Mouse (Mus musculus): ENCODE measurements around the gene Tmem104.

Gene Tmem104

GRCm38 (mm10) chr11:115286201-115286993 is 99.1 kb downstream of the Tmem104 start:
- no peak for DNase-seq

GRCm38 (mm10) chr11:115287386-115287785 is 100.1 kb downstream of the Tmem104 start:
- DNase-seq, result peak; percentile 78

GRCm38 (mm10) chr11:115288305-115288704 is 101.0 kb downstream of the Tmem104 start:
- DNase-seq, result no peak

- no peak for DNase-seq
Measured at GRCm38 (mm10) chr11:115289885-115290284, 102.6 kb downstream of the Tmem104 start.

GRCm38 (mm10) chr11:115290314-115290713 is 103.0 kb downstream of the Tmem104 start:
- DNase-seq, result no peak

GRCm38 (mm10) chr11:115290919-115291318 is 103.6 kb downstream of the Tmem104 start:
- no peak for DNase-seq

- no peak for DNase-seq
Measured at GRCm38 (mm10) chr11:115291503-115291902, 104.2 kb downstream of the Tmem104 start.

GRCm38 (mm10) chr11:115292631-115293375 is 105.5 kb downstream of the Tmem104 start:
- no peak for DNase-seq

- DNase-seq, result no peak
Measured at GRCm38 (mm10) chr11:115295939-115296338, 108.7 kb downstream of the Tmem104 start.

Measured in layer of hippocampus, adult 9-11 months (tissue).